Mouse (Mus musculus): ENCODE data around the gene Cnot8.
"Not testable (repeated sequence)": the region's sequence is repeated elsewhere in the genome, so short reads cannot be mapped to it uniquely, and the experiment has no call there.

Gene Cnot8

GRCm38 (mm10) chr11:58103697-58104306 is at the start of gene Cnot8:
Gene Cnot8 (plus strand): TSS chr11:58104153.
- DNase-seq: peak; percentile 99 to 100

GRCm38 (mm10) chr11:58057455-58057854 is 46.5 kb upstream of the Cnot8 start:
- DNase-seq: peak; percentile 67 to 73

GRCm38 (mm10) chr11:58059752-58060151 is 44.2 kb upstream of the Cnot8 start:
- not testable (repeated sequence) for DNase-seq

GRCm38 (mm10) chr11:58061218-58061617 is 42.7 kb upstream of the Cnot8 start:
- not testable (repeated sequence) for DNase-seq

- no peak for DNase-seq
Observed at GRCm38 (mm10) chr11:58062586-58062985, 41.4 kb upstream of the Cnot8 start.

GRCm38 (mm10) chr11:58065025-58065424 is 38.9 kb upstream of the Cnot8 start:
- no peak for DNase-seq

GRCm38 (mm10) chr11:58072978-58073377 is 31.0 kb upstream of the Cnot8 start:
- no peak for DNase-seq

- DNase-seq: no peak
Observed at GRCm38 (mm10) chr11:58077270-58077669, 26.7 kb upstream of the Cnot8 start.

- no peak for DNase-seq
Observed at GRCm38 (mm10) chr11:58081716-58082115, 22.2 kb upstream of the Cnot8 start.

GRCm38 (mm10) chr11:58092541-58092940 is 11.4 kb upstream of the Cnot8 start:
- DNase-seq: no peak

- DNase-seq: peak; percentile 55 to 70
Observed at GRCm38 (mm10) chr11:58093021-58093528, 10.9 kb upstream of the Cnot8 start, which contains the start of gene Gm12248. Gene Gm12248 (minus strand): TSS chr11:58093134.

GRCm38 (mm10) chr11:58094766-58095165 is 9.2 kb upstream of the Cnot8 start:
- DNase-seq: no peak

- DNase-seq: no peak
Observed at GRCm38 (mm10) chr11:58095561-58095960, 8.4 kb upstream of the Cnot8 start.

GRCm38 (mm10) chr11:58096160-58096559 is 7.8 kb upstream of the Cnot8 start:
- no peak for DNase-seq

- DNase-seq: peak in 1 of 2 experiments; percentile 28
Observed at GRCm38 (mm10) chr11:58096821-58097620, 6.9 kb upstream of the Cnot8 start.

GRCm38 (mm10) chr11:58097621-58098365 is 6.2 kb upstream of the Cnot8 start:
- DNase-seq: peak; percentile 15 to 45

- not testable (repeated sequence) for DNase-seq
Observed at GRCm38 (mm10) chr11:58098366-58098720, 5.6 kb upstream of the Cnot8 start.

GRCm38 (mm10) chr11:58100006-58100405 is 3.9 kb upstream of the Cnot8 start:
- DNase-seq: no peak

GRCm38 (mm10) chr11:58101194-58101720 is 2.7 kb upstream of the Cnot8 start:
- no peak for DNase-seq

- no peak for DNase-seq
Observed at GRCm38 (mm10) chr11:58102146-58102545, 1.8 kb upstream of the Cnot8 start.

GRCm38 (mm10) chr11:58102581-58103343 is 1.2 kb upstream of the Cnot8 start:
- no peak for DNase-seq

- no peak for DNase-seq
Observed at GRCm38 (mm10) chr11:58103344-58103653, 654 bp upstream of the Cnot8 start.

Measured in kidney, postnatal 4 days (tissue).